Mouse (Mus musculus): ENCODE data around the gene Snap91. TPM values are rescaled to one million over a fixed set of nuclear protein-coding genes. Genes with fewer than 3 reads are reported as not detected.

Snap91 gene
- polyA plus RNA-seq, 1 experiment from 2014 or later = 21.3 TPM

DNA sequence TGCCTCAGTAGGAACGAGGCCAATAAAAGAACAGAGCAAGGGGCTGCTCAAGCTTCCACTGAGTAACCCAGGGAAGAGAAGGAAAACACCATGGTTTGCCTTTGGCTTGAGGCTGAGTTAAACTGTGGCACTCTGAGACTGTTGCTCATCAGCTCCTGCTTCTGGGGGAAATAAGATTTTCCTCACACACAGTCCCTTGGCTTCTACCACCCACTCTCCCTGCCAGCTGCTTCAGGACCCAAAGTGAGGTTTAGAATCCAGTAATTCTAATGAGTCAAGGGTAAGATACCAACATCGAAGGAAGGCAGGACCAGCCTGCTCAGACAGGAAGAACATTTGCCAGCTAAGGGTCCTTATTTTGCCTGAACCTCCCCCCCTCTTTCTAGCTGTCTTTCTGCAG is 50.7 kb downstream of the Snap91 start:
- DNase-seq (ENCODE audit: low spot score) (no peak), ATAC-seq (ENCODE audit: insufficient read depth, low FRiP score, low TSS enrichment) (no peak)
- no peaks in the 10 kb centered on the region for H3K4me1 ChIP-seq (ENCODE audit: control insufficient read depth, insufficient read depth, low read length)
- WGBS = 86% methylated on average over 2 of the region's 2 CpGs
- no peaks in the 10 kb centered on the region for H3K36me3 ChIP-seq (ENCODE audit: control insufficient read depth, insufficient read depth, low read length)
- H3K9me3 ChIP-seq (ENCODE audit: control insufficient read depth, low read length) = no peaks in the 10 kb centered on the region
- H3K4me2 ChIP-seq (ENCODE audit: low read depth) = no peak overlapping the region
- no peak overlapping the region for H3K4me3 ChIP-seq (ENCODE audit: low read depth, low read length)
- H3K9ac ChIP-seq (ENCODE audit: low read length) = no peak overlapping the region
- no peak overlapping the region for H3K27ac ChIP-seq (ENCODE audit: low read depth, low read length)
- no peaks in the 10 kb centered on the region for H3K27me3 ChIP-seq (ENCODE audit: control insufficient read depth, insufficient read depth, low read length)

DNA sequence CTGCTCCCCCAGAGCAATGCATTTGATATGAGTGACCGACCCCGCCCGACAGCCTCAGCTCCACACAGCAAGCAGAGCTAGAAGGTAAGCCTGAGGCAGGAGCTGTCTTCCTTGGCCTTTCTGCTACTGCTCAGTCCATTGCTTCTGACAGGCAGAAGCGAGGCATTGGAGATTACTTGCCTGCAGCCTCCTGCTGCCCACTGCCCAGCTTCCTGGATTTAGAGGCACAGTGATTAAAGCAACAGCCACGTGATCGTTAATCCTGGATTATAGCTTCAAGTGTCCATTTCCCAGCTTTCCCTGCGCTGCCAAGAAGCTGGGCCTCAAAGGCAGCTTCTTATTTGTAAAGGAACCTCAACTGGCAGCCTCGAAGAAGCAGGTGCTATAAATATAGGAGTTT is 51.4 kb downstream of the Snap91 start:
- Histone ChIP-seq H3K4me1 (ENCODE audit: control insufficient read depth, insufficient read depth, low read length) (no peaks in the 10 kb centered on the region), H3K4me2 (ENCODE audit: low read depth) (no peak overlapping the region), H3K27me3 (ENCODE audit: control insufficient read depth, insufficient read depth, low read length) (no peaks in the 10 kb centered on the region), H3K9me3 (ENCODE audit: control insufficient read depth, low read length) (no peaks in the 10 kb centered on the region), H3K36me3 (ENCODE audit: control insufficient read depth, insufficient read depth, low read length) (no peaks in the 10 kb centered on the region), H3K27ac (ENCODE audit: low read depth, low read length) (no peak overlapping the region), H3K4me3 (ENCODE audit: low read depth, low read length) (no peak overlapping the region), H3K9ac (ENCODE audit: low read length) (no peak overlapping the region)
- DNase-seq (ENCODE audit: low spot score) (no peak), ATAC-seq (ENCODE audit: insufficient read depth, low FRiP score, low TSS enrichment) (no peak)
- WGBS = 75% methylated on average over 8 of the region's 8 CpGs

DNA sequence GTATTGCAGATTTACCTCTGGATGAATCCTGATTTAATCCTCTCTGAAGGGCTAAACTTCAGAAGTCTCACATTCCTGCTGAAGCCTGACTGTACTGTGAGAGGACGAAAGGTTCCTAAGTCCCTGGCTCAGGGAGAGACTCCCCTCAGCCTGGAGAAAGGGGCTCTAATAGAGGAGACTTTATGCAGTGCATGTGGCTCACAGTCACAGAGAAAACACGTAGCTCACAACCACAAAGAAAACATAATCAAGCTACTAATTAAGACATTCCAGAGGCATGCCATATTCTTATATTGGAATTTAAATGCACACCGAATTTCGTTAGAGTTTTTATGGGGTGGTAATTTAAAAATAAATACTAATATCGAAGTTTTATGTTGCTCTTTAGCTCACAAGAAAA is 61.1 kb downstream of the Snap91 start:
- no peaks in the 10 kb centered on the region for H3K27me3 ChIP-seq (ENCODE audit: control insufficient read depth, insufficient read depth, low read length)
- H3K4me2 ChIP-seq (ENCODE audit: low read depth) = no peak overlapping the region
- H3K36me3 ChIP-seq (ENCODE audit: control insufficient read depth, insufficient read depth, low read length) = no peaks in the 10 kb centered on the region
- H3K9ac ChIP-seq (ENCODE audit: low read length) = no peak overlapping the region
- ATAC-seq (ENCODE audit: insufficient read depth, low FRiP score, low TSS enrichment) (no peak), DNase-seq (ENCODE audit: low spot score) (no peak)
- no peak overlapping the region for H3K4me3 ChIP-seq (ENCODE audit: low read depth, low read length)
- H3K27ac ChIP-seq (ENCODE audit: low read depth, low read length) = no peak overlapping the region
- H3K4me1 ChIP-seq (ENCODE audit: control insufficient read depth, insufficient read depth, low read length) = no peaks in the 10 kb centered on the region
- H3K9me3 ChIP-seq (ENCODE audit: control insufficient read depth, low read length) = no peaks in the 10 kb centered on the region
- WGBS = 90% methylated on average over 5 of the region's 5 CpGs

DNA sequence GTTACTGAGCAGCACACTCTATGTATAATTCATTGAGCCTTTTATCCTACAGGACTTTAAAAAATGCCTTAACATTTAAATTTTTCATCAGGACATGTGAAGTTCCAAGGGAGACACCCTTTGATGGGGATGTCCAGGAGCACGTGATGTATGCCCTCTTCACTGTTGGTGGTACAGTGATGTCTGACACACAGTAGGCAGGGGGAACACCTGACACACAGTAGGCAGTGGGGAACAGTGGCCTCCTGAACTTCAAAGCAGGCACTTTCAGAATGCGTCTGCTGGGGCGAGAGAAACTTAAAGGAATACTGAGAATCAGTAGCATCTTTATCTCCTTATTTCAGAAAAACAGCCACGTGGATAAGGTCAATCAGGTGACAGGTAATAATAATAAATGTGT is 62.8 kb downstream of the Snap91 start:
- no peak overlapping the region for H3K4me3 ChIP-seq (ENCODE audit: low read depth, low read length)
- no peaks in the 10 kb centered on the region for H3K27me3 ChIP-seq (ENCODE audit: control insufficient read depth, insufficient read depth, low read length)
- no peaks in the 10 kb centered on the region for H3K36me3 ChIP-seq (ENCODE audit: control insufficient read depth, insufficient read depth, low read length)
- H3K4me2 ChIP-seq (ENCODE audit: low read depth) = no peak overlapping the region
- no peak for ATAC-seq (ENCODE audit: insufficient read depth, low FRiP score, low TSS enrichment)
- H3K9me3 ChIP-seq (ENCODE audit: control insufficient read depth, low read length) = no peaks in the 10 kb centered on the region
- H3K27ac ChIP-seq (ENCODE audit: low read depth, low read length) = no peak overlapping the region
- WGBS = 68% methylated on average over 4 of the region's 4 CpGs
- no peak for DNase-seq (ENCODE audit: low spot score)
- H3K9ac ChIP-seq (ENCODE audit: low read length) = no peak overlapping the region
- no peaks in the 10 kb centered on the region for H3K4me1 ChIP-seq (ENCODE audit: control insufficient read depth, insufficient read depth, low read length)

DNA sequence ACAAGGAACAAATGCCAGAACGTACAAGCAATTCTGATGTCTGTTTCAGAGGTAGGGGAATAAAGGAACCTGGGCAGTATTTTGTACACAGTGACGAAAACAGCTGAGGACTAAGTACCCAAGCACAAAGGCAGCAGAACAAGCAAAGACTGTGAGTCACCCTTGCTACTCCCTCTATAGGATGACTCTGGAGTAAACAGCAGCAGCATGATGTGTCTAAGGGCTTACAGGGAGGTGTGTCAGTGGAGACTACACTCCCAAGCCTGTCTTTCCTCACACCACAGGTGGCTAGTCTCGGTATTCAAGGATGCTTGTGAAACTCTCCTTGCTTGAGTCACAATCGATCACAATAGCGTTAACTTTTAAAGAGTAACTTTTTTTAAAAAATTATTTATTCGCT is 66.1 kb downstream of the Snap91 start:
- Histone ChIP-seq H3K4me1 (ENCODE audit: control insufficient read depth, insufficient read depth, low read length) (no peaks in the 10 kb centered on the region), H3K27me3 (ENCODE audit: control insufficient read depth, insufficient read depth, low read length) (no peaks in the 10 kb centered on the region), H3K9me3 (ENCODE audit: control insufficient read depth, low read length) (no peaks in the 10 kb centered on the region), H3K9ac (ENCODE audit: low read length) (no peak overlapping the region), H3K36me3 (ENCODE audit: control insufficient read depth, insufficient read depth, low read length) (no peaks in the 10 kb centered on the region), H3K27ac (ENCODE audit: low read depth, low read length) (no peak overlapping the region), H3K4me3 (ENCODE audit: low read depth, low read length) (no peak overlapping the region), H3K4me2 (ENCODE audit: low read depth) (no peak overlapping the region)
- 71% methylated on average over 6 of the region's 6 CpGs for WGBS
- ATAC-seq (ENCODE audit: insufficient read depth, low FRiP score, low TSS enrichment) (no peak), DNase-seq (ENCODE audit: low spot score) (no peak)

DNA sequence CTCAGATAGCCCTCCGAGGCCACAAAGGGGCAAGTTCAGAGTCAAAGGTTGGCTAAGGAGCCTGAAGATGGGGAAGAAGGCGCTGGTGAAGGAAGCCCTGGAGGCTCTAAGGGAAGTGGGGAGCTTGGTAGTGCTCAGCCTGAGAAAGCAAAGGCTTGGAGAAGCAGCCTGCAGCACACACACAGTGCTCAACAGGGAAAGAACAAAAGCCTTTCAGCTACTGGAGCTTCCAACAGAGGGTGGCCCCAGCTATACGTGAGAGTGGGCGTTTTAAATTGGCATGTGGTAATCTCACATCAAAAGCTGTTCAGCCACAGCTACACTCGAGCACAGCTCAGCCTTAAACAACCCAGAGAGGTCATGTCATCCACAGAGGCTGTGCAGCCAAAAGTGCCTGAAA is 67.1 kb downstream of the Snap91 start:
- H3K27me3 ChIP-seq (ENCODE audit: control insufficient read depth, insufficient read depth, low read length) = no peaks in the 10 kb centered on the region
- H3K27ac ChIP-seq (ENCODE audit: low read depth, low read length) = no peak overlapping the region
- H3K9me3 ChIP-seq (ENCODE audit: control insufficient read depth, low read length) = no peaks in the 10 kb centered on the region
- DNase-seq (ENCODE audit: low spot score) (no peak), ATAC-seq (ENCODE audit: insufficient read depth, low FRiP score, low TSS enrichment) (no peak)
- H3K4me2 ChIP-seq (ENCODE audit: low read depth) = no peak overlapping the region
- no peaks in the 10 kb centered on the region for H3K4me1 ChIP-seq (ENCODE audit: control insufficient read depth, insufficient read depth, low read length)
- no peaks in the 10 kb centered on the region for H3K36me3 ChIP-seq (ENCODE audit: control insufficient read depth, insufficient read depth, low read length)
- WGBS = 27% methylated on average over 5 of the region's 5 CpGs
- no peak overlapping the region for H3K9ac ChIP-seq (ENCODE audit: low read length)
- H3K4me3 ChIP-seq (ENCODE audit: low read depth, low read length) = no peak overlapping the region

DNA sequence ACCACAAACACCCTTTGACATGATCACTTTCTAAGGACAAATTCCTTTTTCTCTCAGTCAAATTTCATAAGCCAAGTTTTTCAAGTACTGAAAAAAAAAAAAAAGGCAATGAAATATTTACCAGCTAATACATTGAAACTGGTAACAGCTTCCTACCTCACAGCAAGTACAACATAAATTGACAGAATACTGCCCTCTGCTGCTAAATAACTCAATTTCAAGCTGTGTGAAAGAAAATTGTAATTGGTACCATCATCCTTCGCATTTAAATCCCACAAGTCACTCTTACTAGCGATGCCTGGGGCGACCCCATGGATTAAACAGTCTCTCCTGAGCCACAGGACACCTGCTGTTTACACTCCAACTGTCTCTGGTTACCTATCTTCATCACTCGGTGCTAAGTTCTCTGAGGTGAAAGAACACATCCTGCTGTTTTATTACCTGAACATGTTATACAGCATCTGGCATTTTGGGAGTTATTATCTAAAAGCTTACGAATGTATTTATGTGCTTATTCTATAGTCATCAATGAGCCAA is 69.7 kb downstream of the Snap91 start:
- no peaks in the 10 kb centered on the region for H3K36me3 ChIP-seq (ENCODE audit: control insufficient read depth, insufficient read depth, low read length)
- no peaks in the 10 kb centered on the region for H3K27me3 ChIP-seq (ENCODE audit: control insufficient read depth, insufficient read depth, low read length)
- no peaks in the 10 kb centered on the region for H3K9me3 ChIP-seq (ENCODE audit: control insufficient read depth, low read length)
- no peak overlapping the region for H3K4me2 ChIP-seq (ENCODE audit: low read depth)
- 42% methylated on average over 5 of the region's 5 CpGs for WGBS
- no peak overlapping the region for H3K27ac ChIP-seq (ENCODE audit: low read depth, low read length)
- no peak overlapping the region for H3K4me3 ChIP-seq (ENCODE audit: low read depth, low read length)
- ATAC-seq (ENCODE audit: insufficient read depth, low FRiP score, low TSS enrichment) (no peak), DNase-seq (ENCODE audit: low spot score) (no peak)
- no peaks in the 10 kb centered on the region for H3K4me1 ChIP-seq (ENCODE audit: control insufficient read depth, insufficient read depth, low read length)
- H3K9ac ChIP-seq (ENCODE audit: low read length) = no peak overlapping the region

DNA sequence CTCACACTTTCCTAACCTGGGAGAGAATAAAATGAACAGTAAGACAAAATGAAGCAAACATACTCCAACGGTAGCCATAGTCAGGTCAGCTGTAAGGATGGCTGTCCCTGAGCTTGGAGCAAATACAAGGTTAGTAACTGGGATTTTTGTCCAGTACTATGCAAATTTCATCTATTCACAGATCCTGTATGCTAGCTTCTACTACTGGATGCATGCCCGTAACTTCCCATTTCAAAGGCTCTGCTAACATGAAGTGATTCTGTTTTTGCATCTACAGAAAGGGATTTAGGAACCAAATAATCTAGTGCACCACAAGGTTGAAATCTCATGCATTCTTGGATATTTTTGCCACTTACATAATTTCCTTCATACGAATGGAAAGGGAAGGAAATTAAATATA is 70.2 kb downstream of the Snap91 start:
- 82% methylated on average over 3 of the region's 3 CpGs for WGBS
- Histone ChIP-seq H3K36me3 (ENCODE audit: control insufficient read depth, insufficient read depth, low read length) (no peaks in the 10 kb centered on the region), H3K4me3 (ENCODE audit: low read depth, low read length) (no peak overlapping the region), H3K9ac (ENCODE audit: low read length) (no peak overlapping the region), H3K9me3 (ENCODE audit: control insufficient read depth, low read length) (no peaks in the 10 kb centered on the region), H3K4me1 (ENCODE audit: control insufficient read depth, insufficient read depth, low read length) (no peaks in the 10 kb centered on the region), H3K27ac (ENCODE audit: low read depth, low read length) (no peak overlapping the region), H3K27me3 (ENCODE audit: control insufficient read depth, insufficient read depth, low read length) (no peaks in the 10 kb centered on the region), H3K4me2 (ENCODE audit: low read depth) (no peak overlapping the region)
- ATAC-seq (ENCODE audit: insufficient read depth, low FRiP score, low TSS enrichment) (no peak), DNase-seq (ENCODE audit: low spot score) (no peak)

DNA sequence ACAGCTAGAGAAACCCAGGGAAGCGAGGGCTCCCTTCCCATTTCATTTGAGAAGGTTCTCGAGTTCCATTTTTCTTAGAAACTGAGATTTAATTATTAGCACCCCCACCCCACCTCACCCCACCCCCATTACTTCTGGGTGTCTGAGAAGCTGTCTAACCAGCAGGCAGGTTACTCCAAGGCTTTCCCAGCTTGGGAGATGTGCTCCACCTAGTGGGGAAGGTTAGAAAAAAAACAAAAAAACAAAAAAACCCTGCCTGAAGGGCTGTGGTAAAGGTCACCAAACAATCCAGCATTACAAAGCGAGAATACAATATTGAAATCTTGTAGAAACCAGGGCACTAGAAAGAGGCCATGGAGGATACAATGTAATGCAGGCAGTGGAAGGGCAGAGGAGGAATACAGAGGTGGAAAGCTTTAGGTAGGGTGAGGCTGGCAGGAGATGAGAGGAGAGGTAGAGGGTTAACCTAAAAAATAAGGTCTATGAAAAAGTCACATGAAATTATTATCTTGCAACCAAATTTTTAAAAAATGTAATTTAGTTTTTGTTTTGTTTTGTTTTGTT is 79.8 kb downstream of the Snap91 start:
- peak; percentile 14 for DNase-seq (ENCODE audit: low spot score)
- Histone ChIP-seq H3K4me2 (ENCODE audit: low read depth) (no peak overlapping the region), H3K4me1 (ENCODE audit: control insufficient read depth, insufficient read depth, low read length) (no peaks in the 10 kb centered on the region), H3K36me3 (ENCODE audit: control insufficient read depth, insufficient read depth, low read length) (no peaks in the 10 kb centered on the region), H3K4me3 (ENCODE audit: low read depth, low read length) (no peak overlapping the region), H3K9me3 (ENCODE audit: control insufficient read depth, low read length) (no peaks in the 10 kb centered on the region), H3K9ac (ENCODE audit: low read length) (no peak overlapping the region), H3K27me3 (ENCODE audit: control insufficient read depth, insufficient read depth, low read length) (no peaks in the 10 kb centered on the region), H3K27ac (ENCODE audit: low read depth, low read length) (no peak overlapping the region)
- ATAC-seq (ENCODE audit: insufficient read depth, low FRiP score, low TSS enrichment) = 0 out of 2 replicates have a peak, but pooled peaks have one; percentile 45
- 34% methylated on average over 3 of the region's 3 CpGs for WGBS

All from neural tube, embryonic 11.5 days (tissue).